Mouse (Mus musculus): ENCODE data around the gene Bdkrb1.

Bdkrb1 gene

DNA sequence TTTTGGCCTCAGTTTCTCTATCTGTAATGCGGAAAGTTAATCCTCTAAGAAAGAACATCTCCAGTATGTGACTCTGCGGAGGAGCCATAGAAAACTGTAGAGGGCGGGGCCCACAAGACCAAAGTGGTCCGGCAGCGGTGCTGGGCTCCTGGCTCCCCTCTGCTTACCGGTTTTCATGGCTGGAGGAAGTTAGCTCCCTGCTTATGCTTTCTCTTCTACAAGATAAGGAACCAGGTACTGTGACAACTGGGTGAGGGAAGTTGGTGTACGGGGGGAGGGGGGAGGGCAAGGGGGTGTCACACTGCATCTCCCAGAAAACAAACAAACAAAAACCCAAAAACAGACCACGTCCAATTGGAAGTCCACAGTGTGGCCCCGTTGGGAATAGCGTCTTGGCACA, 4.4 kb upstream of the Bdkrb1 start:
- no peak for DNase-seq (ENCODE audit: low read depth, low spot score)

DNA sequence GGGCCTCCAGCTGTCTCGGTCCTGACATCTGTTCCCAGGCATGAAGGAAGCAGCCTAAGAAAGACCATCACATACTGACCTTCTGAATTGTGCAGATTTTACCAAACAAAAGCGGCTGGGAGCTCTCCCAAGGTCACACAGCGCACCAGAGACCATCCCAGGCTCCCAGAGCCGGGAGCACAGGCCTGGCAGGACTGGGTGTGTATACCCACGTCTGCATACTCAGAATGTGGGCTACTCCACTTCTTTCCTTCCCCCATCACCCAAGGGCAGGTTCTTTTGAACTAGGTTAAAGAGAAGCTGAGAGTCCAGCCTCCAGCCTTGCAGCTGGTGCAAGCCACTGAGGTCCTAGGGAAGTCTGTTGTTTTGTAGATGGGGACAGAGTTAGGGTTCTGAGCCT, 3.8 kb upstream of the Bdkrb1 start:
- DNase-seq (ENCODE audit: low read depth, low spot score) = peak; percentile 60

DNA sequence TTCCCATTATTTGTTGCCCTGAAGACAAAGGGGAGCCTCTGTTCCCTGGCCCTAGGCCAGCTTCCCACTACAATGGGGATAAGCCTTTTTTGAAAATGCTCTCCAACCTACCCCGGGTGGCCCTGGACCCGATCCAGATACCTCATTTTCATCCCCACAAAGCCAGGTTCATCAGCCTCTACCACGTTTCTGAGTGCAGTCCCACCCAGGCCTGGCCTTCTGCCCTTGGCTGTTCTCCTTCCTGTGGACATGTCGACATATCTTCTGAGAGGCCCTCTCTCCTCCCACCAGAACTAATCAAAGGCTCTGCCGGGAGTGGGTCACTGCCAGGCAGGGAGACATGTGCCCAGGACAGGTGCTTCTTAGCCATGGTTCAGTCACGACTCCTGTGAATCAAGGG, 1.3 kb upstream of the Bdkrb1 start:
- no peak for DNase-seq (ENCODE audit: low read depth, low spot score)

DNA sequence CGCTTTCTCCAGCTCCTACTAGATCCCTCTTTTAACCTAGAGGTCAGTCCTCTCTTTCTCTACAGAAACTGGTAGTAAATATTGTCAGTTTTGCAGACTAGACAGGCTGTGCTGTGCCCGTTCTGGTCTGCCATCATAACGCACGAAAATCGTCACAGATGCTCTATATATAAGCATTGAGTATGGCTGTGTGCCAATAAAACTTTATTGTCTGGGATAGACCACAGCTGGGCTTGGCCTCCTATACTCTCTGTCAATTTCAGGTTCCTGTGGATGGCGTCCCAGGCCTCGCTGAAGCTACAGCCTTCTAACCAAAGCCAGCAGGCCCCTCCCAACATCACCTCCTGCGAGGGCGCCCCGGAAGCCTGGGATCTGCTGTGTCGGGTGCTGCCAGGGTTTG, 1.0 kb downstream of the Bdkrb1 start:
- no peak for DNase-seq (ENCODE audit: low read depth, low spot score)

DNA sequence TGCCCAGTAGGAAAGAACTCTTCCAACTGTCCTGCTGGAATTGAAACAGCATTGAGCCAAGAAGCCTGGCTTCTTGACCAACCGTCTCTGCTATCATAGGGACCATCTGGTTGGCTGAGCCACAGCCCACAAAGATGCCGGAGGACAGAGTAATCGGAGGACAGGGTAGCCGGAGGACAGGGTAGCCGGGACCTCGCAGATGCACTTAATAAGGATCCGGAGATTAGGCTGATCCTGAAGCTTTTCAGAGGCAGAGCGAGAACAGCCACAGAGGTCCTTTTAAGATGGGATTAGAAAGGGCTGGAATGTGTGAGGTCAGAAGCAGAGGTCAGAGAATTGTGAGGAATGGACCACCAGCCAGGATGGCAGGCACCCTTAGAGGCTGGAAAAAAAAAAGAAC, 2.3 kb downstream of the Bdkrb1 start:
- DNase-seq (ENCODE audit: low read depth, low spot score) = no peak

DNA sequence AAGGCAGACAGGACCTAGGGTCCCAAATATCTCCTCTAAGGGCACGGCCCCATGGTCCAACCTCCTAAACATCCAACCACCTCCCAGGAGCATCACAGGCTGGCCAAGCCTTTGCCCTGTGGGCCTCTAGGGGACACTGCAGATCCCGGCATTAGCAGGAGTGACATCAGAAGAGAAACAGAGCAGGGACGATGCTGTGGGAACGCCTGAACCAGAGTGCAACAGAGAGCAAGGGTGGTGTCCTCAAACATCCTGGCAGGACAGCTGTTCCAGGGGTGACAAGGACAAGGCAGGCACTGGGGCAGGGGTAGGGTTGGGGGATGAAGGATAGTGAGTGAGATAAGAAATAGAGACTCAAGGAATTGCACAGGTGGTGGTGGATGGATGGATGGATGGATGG, 4.0 kb downstream of the Bdkrb1 start:
- no peak for DNase-seq (ENCODE audit: low read depth, low spot score)

GRCm38 (mm10) chr12:105611045-105611444, 8.2 kb downstream of the Bdkrb1 start:
- DNase-seq (ENCODE audit: low read depth, low spot score) = no peak

DNA sequence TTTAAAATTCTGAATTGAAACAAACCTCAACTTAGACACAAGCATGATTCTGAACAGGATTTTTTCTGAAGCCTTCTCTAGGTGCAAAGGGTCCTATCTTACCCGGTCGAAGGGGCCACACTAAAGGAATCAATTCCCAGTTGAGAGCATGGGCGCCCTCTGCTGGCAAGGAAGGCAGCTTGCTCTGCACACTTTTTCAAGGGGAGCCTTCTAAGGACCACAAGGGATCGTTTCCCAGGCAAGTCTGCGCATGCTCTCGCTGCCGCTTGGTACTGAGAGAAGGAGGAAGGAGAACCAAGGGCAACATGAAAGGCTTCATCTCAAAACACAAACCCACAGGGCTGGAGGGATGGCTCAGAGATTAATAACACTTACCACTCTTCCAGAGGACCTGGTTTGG, 8.9 kb downstream of the Bdkrb1 start:
- DNase-seq (ENCODE audit: low read depth, low spot score) = peak; percentile 92

- no peak for DNase-seq (ENCODE audit: low read depth, low spot score)
Observed at GRCm38 (mm10) chr12:105613559-105613958, 10.7 kb downstream of the Bdkrb1 start.

DNA sequence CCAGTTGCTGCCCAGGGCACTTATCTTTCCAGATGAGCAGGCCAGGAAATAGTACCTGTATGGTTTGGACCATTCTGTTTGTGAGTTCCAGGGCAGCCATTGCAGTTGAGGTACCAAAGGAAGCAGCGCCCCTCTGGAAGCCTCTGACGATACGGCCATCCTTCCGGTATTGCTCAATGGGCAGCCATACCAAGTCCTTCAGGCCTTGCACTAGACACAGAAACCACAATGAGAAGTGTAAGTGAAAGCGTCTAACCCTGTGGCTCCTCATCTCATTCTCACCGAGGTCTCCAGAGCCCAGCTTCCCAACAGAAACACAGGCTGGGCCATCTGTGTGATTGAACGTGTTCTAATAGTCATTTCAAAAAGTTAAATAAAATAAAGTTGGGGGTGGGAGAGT, 19.2 kb downstream of the Bdkrb1 start:
- DNase-seq (ENCODE audit: low read depth, low spot score) = no peak

DNA sequence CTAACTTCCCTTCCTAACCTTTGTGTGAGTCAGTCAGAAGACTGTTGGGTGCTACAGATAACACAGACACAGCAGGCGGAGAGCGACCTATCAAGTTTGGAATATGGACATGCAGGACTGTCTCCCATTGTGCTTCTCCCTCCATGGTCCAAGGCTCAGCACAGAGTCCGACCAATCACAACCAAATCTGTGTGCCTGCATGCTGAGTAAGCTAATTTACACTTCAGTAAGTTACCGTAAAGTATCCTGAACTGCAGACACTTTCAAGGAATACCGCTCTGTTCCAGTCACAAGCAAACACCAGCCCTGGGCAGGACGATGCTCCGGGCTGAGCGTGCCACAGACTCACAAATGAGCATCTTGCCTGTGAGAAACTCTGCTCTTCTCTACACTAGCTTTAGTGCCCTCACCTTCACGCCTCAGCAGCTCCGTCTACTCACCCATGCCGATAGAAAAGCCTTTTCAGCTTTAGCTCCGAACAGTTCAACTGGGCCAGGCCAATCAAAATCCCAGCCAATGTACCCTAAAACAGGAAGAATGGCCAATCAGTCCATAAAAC, 20.2 kb downstream of the Bdkrb1 start:
- DNase-seq (ENCODE audit: low read depth, low spot score) = peak; percentile 57

DNA sequence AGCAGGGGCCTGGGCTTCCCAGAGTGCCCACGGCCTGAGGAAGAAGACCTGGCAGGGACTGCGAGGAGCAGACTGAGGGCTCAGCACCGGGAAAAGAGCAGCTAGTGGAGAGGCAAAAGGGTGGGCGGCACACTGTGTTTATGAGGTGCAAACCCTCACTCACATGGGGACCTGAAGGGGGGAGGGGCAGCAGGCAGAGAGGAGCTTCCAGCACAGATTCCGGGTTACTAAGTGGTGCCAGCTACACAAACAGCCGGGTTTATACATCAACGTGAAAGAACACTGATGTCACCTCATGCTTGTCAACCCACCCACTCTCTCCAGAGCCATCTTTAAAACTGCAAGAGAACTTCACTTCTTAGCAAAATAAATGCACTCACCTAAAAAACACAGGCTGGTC, 22.9 kb downstream of the Bdkrb1 start:
- no peak for DNase-seq (ENCODE audit: low read depth, low spot score)

DNA sequence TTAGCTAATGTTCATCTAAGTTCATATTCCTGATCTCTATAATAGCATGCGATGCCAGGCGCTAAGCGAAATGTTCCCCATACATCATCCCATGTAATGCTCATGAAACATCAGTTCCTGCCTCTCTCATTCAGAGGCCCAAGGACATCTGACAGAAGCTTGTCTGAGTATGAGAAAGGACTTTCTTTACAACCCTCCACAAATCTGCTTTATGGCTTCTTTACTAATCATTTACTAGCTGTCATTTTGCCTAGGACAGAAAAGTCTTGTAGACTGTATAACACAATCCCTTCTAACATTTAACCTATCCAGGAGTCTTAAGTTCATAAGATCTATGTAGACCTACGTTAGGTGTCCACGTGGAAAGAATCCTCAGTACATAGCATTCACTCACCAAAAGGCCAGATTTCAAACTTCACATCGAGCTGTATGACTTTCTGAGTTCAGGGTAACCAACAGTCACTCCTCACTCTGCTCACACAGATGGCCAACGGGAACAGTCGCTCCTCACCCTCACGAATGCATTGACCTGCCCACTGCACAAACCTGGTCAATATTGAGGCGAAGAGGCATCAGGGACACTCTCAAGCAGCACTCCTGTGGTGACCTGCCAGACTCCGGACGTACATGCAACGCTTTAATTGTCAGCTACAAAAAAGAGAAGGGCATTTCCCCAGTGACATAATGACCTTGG, 31.6 kb downstream of the Bdkrb1 start:
- no peak for DNase-seq (ENCODE audit: low read depth, low spot score)

GRCm38 (mm10) chr12:105636551-105636950, 33.7 kb downstream of the Bdkrb1 start:
- DNase-seq (ENCODE audit: low read depth, low spot score) = no peak

- peak; percentile 47 for DNase-seq (ENCODE audit: low read depth, low spot score)
Observed at GRCm38 (mm10) chr12:105637554-105637953, 34.7 kb downstream of the Bdkrb1 start.

- no peak for DNase-seq (ENCODE audit: low read depth, low spot score)
Observed at GRCm38 (mm10) chr12:105642770-105643321, 40.0 kb downstream of the Bdkrb1 start.
